Mouse (Mus musculus): ENCODE measurements around the gene Snx18.

DNA sequence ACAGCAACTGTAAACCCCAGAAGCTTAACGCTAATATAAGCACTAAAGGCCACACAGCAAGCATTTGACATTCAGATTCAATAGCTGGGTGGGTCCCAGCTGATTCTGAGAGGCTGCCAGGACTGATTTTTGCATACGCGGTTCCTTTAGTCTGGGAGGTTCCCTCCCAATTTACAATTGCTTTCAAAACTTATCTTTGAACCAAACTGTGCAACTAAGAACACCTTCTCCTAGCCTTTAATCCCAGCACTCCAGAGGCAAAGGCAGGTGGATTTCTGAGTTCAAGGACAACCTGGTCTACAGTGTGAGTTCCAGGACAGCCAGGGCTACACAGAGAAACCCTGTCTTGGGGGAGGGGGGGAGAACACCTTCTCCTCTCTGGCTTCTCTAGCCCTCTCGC, 10.5 kb downstream of the Snx18 start:
- TF ChIP-seq CTCF (IDR thresholded peaks at IDR 0.05; ENCODE audit: extremely low read depth, insufficient read depth, insufficient read length, insufficient replicate concordance): no peak
- no peak for TF ChIP-seq POLR2A (IDR thresholded peaks at IDR 0.05; ENCODE audit: low read depth, low read length)
